28 mouse cellular contexts compared by ENCODE assay signal in the genomic region with DNA sequence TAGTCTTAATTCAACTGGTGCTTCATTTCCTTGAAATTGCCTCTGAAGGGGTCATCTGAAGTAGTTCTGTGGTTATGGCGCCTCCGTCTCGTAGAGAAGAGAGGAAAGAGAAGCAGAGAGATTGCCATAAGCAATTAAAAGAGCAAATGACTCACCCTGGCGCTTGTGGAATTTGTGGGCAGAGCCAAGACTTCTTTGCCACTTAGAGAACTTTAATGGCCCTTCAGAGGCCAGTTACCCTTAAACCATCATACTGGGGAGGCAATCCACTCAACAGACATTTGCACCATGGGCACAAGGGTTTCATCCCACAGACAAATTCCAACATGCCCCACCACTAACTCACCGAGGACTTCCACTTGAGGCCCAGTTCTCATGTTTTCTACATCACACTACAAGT. TPM values are rescaled to one million over a fixed set of nuclear protein-coding genes. Genes with fewer than 3 reads are reported as not detected.
DNase-seq lines count a peak whose midpoint lies in the region; ATAC-seq and TF ChIP-seq lines count a peak whose summit lies in the region.
"Had no signal": no experiment of that assay in that cellular context is flagged by ENCODE, and none has a peak within 500 bp of the region (broad histone marks: within the 10 kb centered on the region; RNA-seq: fewer than 3 reads in every experiment).

No protein-coding gene starts in this region.

- H3K27me3 ChIP-seq in forebrain, embryonic 15.5 days = no peaks in the 10 kb centered on the region
- H3K27me3 ChIP-seq in forebrain, embryonic 16.5 days (replicated peaks; ENCODE audit: control insufficient read depth, insufficient read depth, low read length) = no peaks in the 10 kb centered on the region
- H3K27me3 ChIP-seq in Patski = no peaks in the 10 kb centered on the region
- H3K27me3 ChIP-seq: CH12.LX; heart, embryonic 13.5 days; hindbrain, embryonic 12.5 days; liver, embryonic 15.5 days had no signal

- peak overlapping the region; percentile 9 for H3K27ac ChIP-seq in forebrain, embryonic 15.5 days (replicated peaks)
- no peak overlapping the region for H3K27ac ChIP-seq in forebrain, embryonic 16.5 days (ENCODE audit: low read length)
- H3K27ac ChIP-seq: embryonic facial prominence, embryonic 10.5 days; forebrain, embryonic 10.5 days; heart, embryonic 13.5 days; hindbrain, embryonic 12.5 days; kidney, postnatal 0 days; limb, embryonic 10.5 days; liver, embryonic 15.5 days; midbrain, embryonic 10.5 days had no signal

- no peak overlapping the region for H3K4me3 ChIP-seq in forebrain, embryonic 15.5 days
- H3K4me3 ChIP-seq in forebrain, embryonic 16.5 days (replicated peaks; ENCODE audit: low read length) = no peak overlapping the region
- H3K4me3 ChIP-seq: embryonic facial prominence, embryonic 10.5 days; forebrain, embryonic 10.5 days; heart, embryonic 13.5 days; hindbrain, embryonic 12.5 days; left cerebral cortex, adult 2 months; limb, embryonic 10.5 days; liver, embryonic 15.5 days; midbrain, embryonic 10.5 days had no signal

- in situ Hi-C loops in Patski (cut with MboI; ENCODE audit: low pct_unique_long_range_greater_than_20kb) = no loop called here

- CTCF ChIA-PET in Patski (lab: Charles Lee) = no interaction called here

- H3K4me2 ChIP-seq in forebrain, embryonic 15.5 days (replicated peaks) = no peak overlapping the region
- no peak overlapping the region for H3K4me2 ChIP-seq in forebrain, embryonic 16.5 days (ENCODE audit: low read length)
- H3K4me2 ChIP-seq: heart, embryonic 13.5 days; hindbrain, embryonic 12.5 days; liver, embryonic 15.5 days had no signal

- H3K4me1 ChIP-seq in forebrain, embryonic 15.5 days = 0 out of 2 replicates have a peak, but pooled peaks cover 10% of the 10 kb centered on the region
- peaks cover 13% of the 10 kb centered on the region for H3K4me1 ChIP-seq in forebrain, embryonic 16.5 days (replicated peaks; ENCODE audit: control insufficient read depth, insufficient read depth, low read length)
- H3K4me1 ChIP-seq: embryonic facial prominence, embryonic 10.5 days; forebrain, embryonic 10.5 days; heart, embryonic 13.5 days; hindbrain, embryonic 12.5 days; limb, embryonic 10.5 days; liver, embryonic 15.5 days had no signal

- peaks cover 8% of the 10 kb centered on the region; the same call in 1 of the 2 replicates for H3K36me3 ChIP-seq in forebrain, embryonic 15.5 days
- 0 out of 2 replicates have a peak, but pooled peaks cover 4% of the 10 kb centered on the region for H3K36me3 ChIP-seq in forebrain, embryonic 16.5 days (ENCODE audit: control insufficient read depth, insufficient read depth)
- H3K36me3 ChIP-seq: embryonic facial prominence, embryonic 10.5 days; G1E; heart, embryonic 13.5 days; limb, embryonic 10.5 days; liver, embryonic 15.5 days had no signal

- H3K9ac ChIP-seq in forebrain, embryonic 15.5 days (replicated peaks) = no peak overlapping the region
- H3K9ac ChIP-seq in forebrain, embryonic 16.5 days (replicated peaks; ENCODE audit: low read depth, low read length) = no peak overlapping the region
- H3K9ac ChIP-seq: heart, embryonic 13.5 days; hindbrain, embryonic 12.5 days; liver, embryonic 15.5 days had no signal

- POLR2A ChIA-PET in Patski (lab: Charles Lee) = no interaction called here

- no peak for ATAC-seq in forebrain, embryonic 15.5 days (replicated peaks)
- ATAC-seq in forebrain, embryonic 16.5 days = no peak
- peak; percentile 93 for ATAC-seq in Patski
- no peak for ATAC-seq in erythroid progenitor cell, adult 5-6 weeks (replicated peaks; ENCODE audit: low FRiP score, poor library complexity, severe bottlenecking)

- no peaks in the 10 kb centered on the region for H3K9me3 ChIP-seq in forebrain, embryonic 15.5 days
- H3K9me3 ChIP-seq in forebrain, embryonic 16.5 days (ENCODE audit: control insufficient read depth, low read length) = no peaks in the 10 kb centered on the region
- H3K9me3 ChIP-seq: embryonic facial prominence, embryonic 10.5 days; forebrain, embryonic 10.5 days; heart, embryonic 13.5 days; hindbrain, embryonic 12.5 days; limb, embryonic 10.5 days; liver, embryonic 15.5 days; midbrain, embryonic 10.5 days had no signal

- 83% methylated on average over 5 of the region's 5 CpGs for WGBS in forebrain, embryonic 15.5 days
- 73% methylated on average over 5 of the region's 5 CpGs for WGBS in forebrain, embryonic 16.5 days

- TF ChIP-seq CTCF in Patski (IDR thresholded peaks at IDR 0.05) = no peak

- peak; percentile 11 for DNase-seq in 3134 (ENCODE audit: extremely low read depth, insufficient read length, low spot score)
- DNase-seq in Patski (ENCODE audit: low read depth, low spot score) = peak; percentile 51
- peak; percentile 4 for DNase-seq in lung, postnatal 10 days
- no peak for DNase-seq in ovary, postnatal 36 days (ENCODE audit: low spot score)
- DNase-seq in right cerebral cortex, postnatal 36 days (ENCODE audit: low spot score in 2 of 2) = no peak
- DNase-seq: adrenal gland, postnatal 14 days; B cell, adult 2 months; heart, postnatal 14 days; kidney, adult 18-20 months; liver; right cerebral cortex, postnatal 14 days; spleen, adult 18-20 months had no signal

RNA-seq across cellular contexts. Expression of a gene that starts 41.4 kb away (rescaled TPM):
- 51.7 and 52.1 TPM in 2 replicates for polyA plus RNA-seq in forebrain, embryonic 15.5 days (2015; fragmentation: Nextera tagmentation; extraction: Ambion mirVana)
- 57.8 and 58.8 TPM in 2 replicates for polyA plus RNA-seq in forebrain, embryonic 16.5 days (2015; fragmentation: Nextera tagmentation; extraction: Ambion mirVana)
- 3.3 TPM for polyA plus RNA-seq in Patski (2021)
- not detected in 2 replicates for total RNA-seq in erythroid progenitor cell, adult 5-6 weeks (2015; ENCODE audit: low replicate concordance)
- not detected in 2 replicates for total RNA-seq in erythroid progenitor cell, adult 5-6 weeks (2017; ENCODE audit: low replicate concordance)
- total RNA-seq: gastrocnemius, adult 18-20 months; heart, postnatal 14 days had no signal
- polyA plus RNA-seq: G1E; gonadal fat pad, adult 2 months had no signal

Comparison
In these comparisons a context has a peak if more than half of its experiments do, and no peak if none do; other contexts are left out.
1. DNase-seq: peak in 3134 (single experiment), Patski (single experiment) and lung, postnatal 10 days (single experiment); none in ovary, postnatal 36 days (single experiment) and right cerebral cortex, postnatal 36 days (0 of 2).
2. RNA of a gene that starts 41.4 kb away (polyA plus RNA-seq): 57.8 to 58.8 TPM in forebrain, embryonic 16.5 days and 51.7 to 52.1 TPM in forebrain, embryonic 15.5 days; 3.3 TPM in Patski (single experiment); every median in the first group is over 10 times any median in the second.